ENCODE assay signal across 10 mouse cellular contexts in the genomic region with DNA sequence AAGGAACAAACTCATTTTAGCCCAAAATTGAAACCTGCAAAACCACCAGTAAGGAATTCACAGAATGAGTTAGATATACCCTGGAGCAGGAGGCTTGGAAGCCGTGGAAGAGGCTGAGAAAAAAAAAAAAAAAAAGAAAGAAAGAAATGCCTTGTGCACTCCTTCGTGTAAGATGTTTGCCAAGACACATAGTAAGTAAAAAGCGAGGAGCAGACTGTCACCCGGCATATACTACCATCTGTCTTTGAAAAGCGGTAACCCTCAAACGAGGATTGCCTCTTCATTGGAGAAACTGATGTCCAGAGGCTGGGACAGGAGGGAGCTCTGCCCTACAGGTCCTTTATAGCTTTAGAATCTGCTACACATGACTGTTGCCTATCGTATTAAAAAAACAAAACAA.
"Had no signal": no experiment of that assay in that cellular context is flagged by ENCODE, and none has a peak within 500 bp of the region (broad histone marks: within the 10 kb centered on the region; RNA-seq: fewer than 3 reads in every experiment).

No protein-coding gene starts in this region.

- H3K27me3 ChIP-seq: liver, embryonic 13.5 days had no signal

- H3K4me1 ChIP-seq: liver, embryonic 13.5 days had no signal

- DNase-seq: kidney, postnatal 25 days; liver, embryonic 13.5 days; lung, adult 2 months; lung, postnatal 14 days; lung, postnatal 4 days; thymus, adult 2 months; thymus, postnatal 14 days; thymus, postnatal 4 days had no signal

- H3K4me2 ChIP-seq: liver, embryonic 13.5 days; midbrain, embryonic 11.5 days had no signal

- H3K4me3 ChIP-seq: liver, embryonic 13.5 days had no signal

- H3K36me3 ChIP-seq: liver, embryonic 13.5 days had no signal

- H3K9me3 ChIP-seq: liver, embryonic 13.5 days had no signal

- H3K9ac ChIP-seq: liver, embryonic 13.5 days had no signal

- H3K27ac ChIP-seq: kidney, postnatal 0 days; liver, embryonic 13.5 days had no signal
